Mouse (Mus musculus) stomach, adult 2 months (tissue): ENCODE results near the gene Gabra5. TPM values are rescaled to one million over a fixed set of nuclear protein-coding genes. Genes with fewer than 3 reads are reported as not detected.

ENCODE experiments used
- polyA plus RNA-seq: library from polyadenylated mRNA; depleted of rRNA; stranded (reverse); fragments of >200 nt; gene quantifications from 2 replicates; pipeline ENCODE4 v1.2.3, GENCODE M21; 2012; rRNA removed

Gabra5 gene
- polyA plus RNA-seq: not detected in 2 replicates

GRCm38 (mm10) chr7:57509681-57510141 lies at the start of gene Gabra5:
Gene Gabra5 (minus strand): TSS chr7:57510059.

DNA sequence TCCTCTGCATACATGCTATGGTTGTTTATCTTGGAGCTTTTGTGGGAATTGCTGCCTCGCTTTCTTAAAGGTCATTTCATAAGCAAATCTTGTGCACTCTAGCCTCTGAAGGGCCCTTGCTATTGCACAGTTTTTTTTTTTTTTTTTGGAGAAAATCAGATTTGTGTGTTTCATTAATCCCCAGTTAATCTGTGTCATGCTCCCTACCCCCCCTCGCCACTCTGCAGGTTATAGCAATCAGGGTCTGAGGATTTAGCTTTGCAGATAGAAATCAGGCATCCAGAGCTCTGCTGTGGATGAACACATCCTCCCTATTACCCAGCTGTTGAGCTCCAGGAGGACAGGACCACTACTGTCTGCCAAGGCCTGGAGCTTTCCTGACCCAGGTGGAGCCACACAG lies 90.5 kb downstream of the Gabra5 start, which contains the start of gene Gabrb3:
Gene Gabrb3, plus strand, starts transcription at position 301 of the 400 bp plus-strand sequence.

DNA sequence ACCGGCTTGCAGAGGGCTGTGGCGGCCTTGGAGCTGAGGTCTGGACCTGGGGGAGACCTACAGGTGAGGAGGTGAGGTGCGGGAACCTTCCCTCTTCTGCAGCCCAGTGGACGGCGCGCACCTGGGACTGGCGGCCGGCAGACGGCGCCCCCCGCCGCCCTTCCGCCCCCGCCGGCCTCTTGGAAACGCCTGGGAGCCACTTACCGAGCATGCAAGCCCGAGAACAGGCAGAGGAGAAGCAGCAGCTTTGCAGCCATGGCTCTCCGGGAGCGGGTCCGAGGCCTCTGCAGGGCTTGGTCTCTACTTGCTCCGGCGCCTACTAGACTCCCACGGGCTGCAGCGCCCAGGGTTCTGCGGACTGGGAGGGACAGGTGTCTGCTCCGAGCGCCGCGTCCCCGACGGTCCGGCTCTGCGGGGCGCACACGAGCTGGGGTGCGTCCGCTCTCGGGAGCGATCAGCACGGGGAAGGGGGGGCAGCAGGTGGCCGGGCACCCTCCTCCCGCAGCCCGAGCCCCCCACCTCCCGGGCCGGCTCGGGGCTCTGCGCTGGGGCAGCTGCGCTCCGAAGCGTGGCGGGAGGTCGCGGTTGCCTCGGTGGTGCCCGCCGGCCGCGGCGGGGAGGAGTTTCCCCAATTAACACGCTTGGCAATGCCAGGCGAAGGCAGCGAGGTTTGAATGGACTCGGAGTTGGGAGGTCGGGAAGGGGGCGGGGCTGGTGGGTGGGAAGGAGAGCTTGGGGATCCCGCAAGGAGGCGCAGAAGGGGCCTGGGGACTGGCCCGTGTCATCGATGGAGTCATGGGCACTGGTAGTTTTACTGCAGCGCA lies 123.1 kb downstream of the Gabra5 start, which contains the start of gene Gabrg3:
Gene Gabrg3, minus strand, starts transcription at position 672 of the 824 bp plus-strand sequence.

Other genes starting within 250 kb of the Gabra5 start
- gene Gabrg3, start 122.9 kb downstream of the Gabra5 start, polyA plus RNA-seq: 0.09 TPM in 1 of 2 replicates, not detected in the other
- gene Gabrb3, start 90.4 kb downstream of the Gabra5 start, polyA plus RNA-seq: 0.03 and 0.27 TPM in 2 replicates